Mouse (Mus musculus) heart, postnatal 0 days (tissue): ENCODE measurements around the gene Gm10803.

Experiments used
- CTCF ChIP-seq: IDR thresholded peaks from 2 replicates; pipeline ENCODE4 v1.5.1; 2016; ENCODE audit warnings: antibody characterized with exemption, control low read depth, low read depth
- EP300 ChIP-seq: IDR thresholded peaks from 2 replicates; pipeline ENCODE4 v1.6.1; 2016; ENCODE audit warnings: antibody characterized with exemption, low read depth

DNA sequence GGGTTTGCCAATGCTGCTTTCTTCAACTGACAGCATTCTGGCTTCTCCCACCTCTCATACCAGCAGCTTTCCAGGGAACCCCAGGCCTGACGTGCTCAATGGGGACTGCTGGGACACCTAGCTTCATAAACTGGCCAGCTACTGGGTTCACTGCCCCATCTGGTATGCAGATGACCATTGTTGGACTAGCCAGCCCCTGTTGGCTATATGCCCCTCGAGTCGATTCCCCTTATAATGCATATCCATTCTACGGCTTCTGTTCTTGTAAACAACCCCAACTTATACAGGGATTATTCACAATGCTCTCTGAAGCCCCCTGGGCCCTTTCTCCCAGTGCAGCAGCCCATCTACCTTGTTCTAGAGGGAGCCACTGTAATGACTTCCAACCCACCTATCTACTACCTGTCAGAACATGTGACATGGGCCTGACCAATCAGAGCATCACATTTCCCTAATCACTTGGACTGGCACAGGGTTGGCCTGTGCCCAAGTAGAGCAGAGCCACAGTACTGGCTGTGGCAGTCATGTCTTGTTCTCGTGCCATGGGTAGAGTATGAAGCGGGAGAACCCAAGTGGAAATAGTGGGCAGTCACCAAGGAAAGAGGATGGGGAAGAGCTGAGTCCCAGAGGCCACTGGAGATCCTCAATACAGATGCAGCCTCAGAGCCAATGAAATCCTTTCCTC, 44.4 kb downstream of the Gm10803 start:
- no peak for TF ChIP-seq CTCF
- no peak for TF ChIP-seq EP300
